Mouse (Mus musculus) ES-Bruce4 (cell line): ENCODE measurements around the gene Acvrl1. TPM values are rescaled to one million over a fixed set of nuclear protein-coding genes. Genes with fewer than 3 reads are reported as not detected.

ENCODE experiments used
- H3K27ac ChIP-seq: 2 replicates; pipeline ENCODE4 v1.5.1; 2012; ENCODE audit warnings: low read length, inconsistent platforms; ENCODE audit not compliant: insufficient read depth
- H3K27me3 ChIP-seq: 2 replicates; pipeline ENCODE4 v1.6.1; 2012; ENCODE audit warnings: mild to moderate bottlenecking, low read length, inconsistent platforms; ENCODE audit not compliant: control insufficient read depth, poor library complexity, insufficient read depth, severe bottlenecking
- H3K36me3 ChIP-seq: 2 replicates; pipeline ENCODE4 v1.6.1; 2012; ENCODE audit warnings: inconsistent platforms, mild to moderate bottlenecking, low read length, moderate library complexity; ENCODE audit not compliant: control insufficient read depth, poor library complexity, insufficient read depth, severe bottlenecking
- H3K4me1 ChIP-seq: one replicate; pipeline ENCODE4 v1.8.1; 2011; ENCODE audit warnings: low read length; ENCODE audit not compliant: control insufficient read depth, insufficient read depth
- H3K4me3 ChIP-seq: 2 replicates; pipeline ENCODE4 v1.5.1; 2011; ENCODE audit warnings: low read depth, mild to moderate bottlenecking, low read length
- H3K9ac ChIP-seq: 2 replicates; pipeline ENCODE4 v1.6.1; 2012; ENCODE audit warnings: low read depth, mild to moderate bottlenecking, inconsistent platforms; ENCODE audit not compliant: poor library complexity, severe bottlenecking
- H3K9me3 ChIP-seq: replicated peaks from 2 replicates; pipeline ENCODE4 v1.6.1; 2012; ENCODE audit warnings: mild to moderate bottlenecking, low read length, inconsistent platforms; ENCODE audit not compliant: control insufficient read depth, poor library complexity, insufficient read depth, severe bottlenecking
- CTCF ChIP-seq: IDR thresholded peaks from one replicate; pipeline ENCODE4 v1.8.1; 2011; ENCODE audit warnings: low read depth, low read length
- EP300 ChIP-seq: IDR thresholded peaks from 2 replicates; pipeline ENCODE4 v1.6.1; 2011; ENCODE audit warnings: low read depth, low read length; ENCODE audit not compliant: insufficient read depth
- POLR2A ChIP-seq: IDR thresholded peaks from one replicate; pipeline ENCODE4 v1.8.1; 2011; ENCODE audit warnings: low read length; ENCODE audit not compliant: insufficient read depth
- polyA plus RNA-seq: library from polyadenylated mRNA; stranded (reverse); fragments of >200 nt; gene quantifications from 2 replicates; pipeline ENCODE4 v1.2.4, GENCODE M21; 2011; ENCODE audit warnings: low read depth; ENCODE audit not compliant: missing spikeins, insufficient read depth, insufficient read length

Gene Acvrl1
- polyA plus RNA-seq, 1 experiment = 2.7 TPM

DNA sequence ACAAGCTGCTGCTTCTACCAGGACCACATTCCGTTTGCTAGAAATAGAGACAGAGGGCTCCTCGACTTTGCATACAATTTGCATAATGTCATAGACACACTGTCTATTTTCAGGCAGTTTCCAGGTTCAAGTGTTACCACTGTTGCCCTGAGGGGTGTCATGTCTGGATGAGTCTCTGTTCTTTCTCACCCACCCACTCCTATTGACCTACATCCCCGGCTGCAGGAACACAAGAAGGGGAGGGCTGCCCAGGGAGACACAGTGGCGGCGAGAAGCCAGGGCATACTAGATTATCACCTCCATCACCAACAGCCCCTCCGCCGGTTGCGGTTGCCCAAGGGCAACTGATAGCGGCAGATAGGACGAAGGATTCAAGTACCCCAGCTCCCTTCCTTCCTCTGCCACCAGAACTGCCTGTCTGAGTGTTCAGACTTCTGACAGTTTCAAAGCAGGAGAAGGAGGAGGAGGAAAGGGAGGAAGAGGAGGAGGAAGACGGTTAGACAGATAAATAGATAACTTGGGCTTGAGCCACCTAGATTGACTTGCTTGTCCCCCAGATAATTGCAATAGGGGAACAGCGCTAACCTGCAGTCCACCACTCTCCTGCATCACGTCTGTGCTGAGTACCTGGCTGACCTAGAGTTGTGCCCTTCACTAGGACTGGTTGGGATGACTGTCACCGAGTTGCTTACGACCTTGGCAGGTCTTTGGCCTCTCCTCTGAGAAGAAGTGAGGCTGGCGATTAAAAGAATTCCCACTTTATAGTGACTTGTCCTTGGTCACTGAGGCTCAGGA lies 19.0 kb downstream of the Acvrl1 start:
- no peaks in the 10 kb centered on the region for H3K9me3 ChIP-seq
- no peak for TF ChIP-seq POLR2A
- TF ChIP-seq CTCF = no peak
- no peak for TF ChIP-seq EP300
- H3K27ac ChIP-seq = no peak overlapping the region
- H3K36me3 ChIP-seq = no peaks in the 10 kb centered on the region
- H3K9ac ChIP-seq = no peak overlapping the region
- H3K4me1 ChIP-seq = peaks cover 13% of the 10 kb centered on the region
- no peaks in the 10 kb centered on the region for H3K27me3 ChIP-seq
- no peak overlapping the region for H3K4me3 ChIP-seq

DNA sequence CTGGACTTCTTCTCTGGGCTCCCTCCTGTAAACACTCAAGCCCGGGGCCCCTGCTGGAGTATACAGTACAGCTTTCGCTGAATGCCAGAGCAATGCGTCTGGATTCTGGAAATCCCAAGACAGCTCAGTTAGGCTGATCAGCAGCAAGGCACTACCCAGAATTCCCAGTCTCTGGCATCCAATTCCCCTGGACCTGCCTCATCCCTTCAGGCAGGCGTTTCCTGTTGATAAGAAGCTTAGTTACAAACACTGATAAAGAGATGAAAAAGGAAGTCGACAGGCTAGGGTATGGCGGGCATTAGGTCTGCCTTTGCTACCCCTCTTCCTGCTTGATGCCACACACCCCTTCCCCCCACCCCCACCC lies 19.6 kb downstream of the Acvrl1 start:
- Histone ChIP-seq H3K9me3 (no peaks in the 10 kb centered on the region), H3K27ac (no peak overlapping the region), H3K4me1 (peaks cover 13% of the 10 kb centered on the region), H3K9ac (no peak overlapping the region), H3K4me3 (no peak overlapping the region), H3K36me3 (no peaks in the 10 kb centered on the region), H3K27me3 (no peaks in the 10 kb centered on the region)
- TF ChIP-seq POLR2A (no peak), EP300 (no peak), CTCF (no peak)

DNA sequence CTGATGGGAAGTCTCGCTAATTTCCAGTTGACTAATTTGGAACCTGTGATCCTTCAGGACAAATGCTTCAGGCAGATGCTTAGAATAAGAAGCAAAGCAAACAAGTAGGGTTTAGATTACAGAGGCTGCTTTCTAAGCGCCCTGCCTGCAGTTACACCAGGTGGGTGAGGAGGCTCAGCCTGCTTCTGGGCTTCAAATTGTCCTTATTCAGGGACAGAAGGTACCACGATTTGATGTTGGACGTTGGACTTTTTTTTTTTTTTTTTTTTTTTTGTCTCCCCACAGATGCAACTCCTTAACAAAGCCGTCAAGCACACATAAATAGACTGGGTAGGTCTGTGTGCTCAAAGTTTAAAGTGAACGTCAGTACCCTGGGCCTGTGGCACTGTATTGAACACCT lies 20.3 kb downstream of the Acvrl1 start:
- TF ChIP-seq EP300 = no peak
- TF ChIP-seq POLR2A = no peak
- no peak for TF ChIP-seq CTCF
- Histone ChIP-seq H3K9ac (no peak overlapping the region), H3K9me3 (no peaks in the 10 kb centered on the region), H3K27me3 (no peaks in the 10 kb centered on the region), H3K36me3 (no peaks in the 10 kb centered on the region), H3K4me1 (peaks cover 6% of the 10 kb centered on the region), H3K4me3 (no peak overlapping the region), H3K27ac (no peak overlapping the region)

DNA sequence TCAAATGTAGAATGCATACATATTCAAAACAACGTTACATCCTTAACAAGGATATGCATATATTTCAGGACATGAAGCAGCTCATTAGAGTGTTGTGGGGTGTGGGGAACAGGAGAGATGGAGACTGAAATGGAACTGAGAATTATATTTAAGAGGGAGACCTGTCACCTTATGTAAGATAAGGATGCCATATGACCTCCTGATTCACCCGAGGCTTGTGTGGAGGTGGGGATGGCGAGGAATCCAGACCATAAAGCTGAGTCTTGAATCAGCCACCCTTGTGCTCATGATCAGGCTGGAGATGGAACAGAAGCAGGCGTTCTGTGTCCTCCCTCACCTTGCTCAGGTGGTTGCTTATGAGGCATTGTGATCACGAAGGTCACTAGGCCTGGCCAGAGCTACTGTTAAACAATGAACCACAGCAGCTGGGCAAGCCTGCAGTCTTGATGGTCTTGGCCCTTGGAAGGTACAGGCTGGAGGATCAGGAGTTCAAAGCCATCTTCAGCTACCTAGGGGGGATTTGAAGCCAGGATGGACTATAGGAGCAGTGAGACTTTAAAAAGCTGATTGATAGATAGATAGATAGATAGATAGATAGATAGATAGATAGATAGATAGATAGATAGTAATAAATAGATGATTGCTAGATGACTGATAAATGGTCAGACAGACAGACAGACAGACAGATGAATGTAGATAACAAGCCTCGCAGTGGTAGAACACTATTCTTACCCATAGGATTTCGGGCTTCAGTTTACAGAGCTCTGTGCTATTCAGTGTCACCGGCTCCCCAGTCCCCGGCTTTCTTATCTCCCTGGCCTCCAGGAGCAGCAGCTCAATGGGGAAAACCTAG lies 23.3 kb downstream of the Acvrl1 start:
- Histone ChIP-seq H3K27me3 (no peaks in the 10 kb centered on the region), H3K9ac (no peak overlapping the region), H3K9me3 (no peaks in the 10 kb centered on the region), H3K36me3 (no peaks in the 10 kb centered on the region), H3K4me3 (no peak overlapping the region), H3K4me1 (peaks cover 6% of the 10 kb centered on the region), H3K27ac (no peak overlapping the region)
- TF ChIP-seq CTCF (no peak), POLR2A (no peak), EP300 (no peak)

DNA sequence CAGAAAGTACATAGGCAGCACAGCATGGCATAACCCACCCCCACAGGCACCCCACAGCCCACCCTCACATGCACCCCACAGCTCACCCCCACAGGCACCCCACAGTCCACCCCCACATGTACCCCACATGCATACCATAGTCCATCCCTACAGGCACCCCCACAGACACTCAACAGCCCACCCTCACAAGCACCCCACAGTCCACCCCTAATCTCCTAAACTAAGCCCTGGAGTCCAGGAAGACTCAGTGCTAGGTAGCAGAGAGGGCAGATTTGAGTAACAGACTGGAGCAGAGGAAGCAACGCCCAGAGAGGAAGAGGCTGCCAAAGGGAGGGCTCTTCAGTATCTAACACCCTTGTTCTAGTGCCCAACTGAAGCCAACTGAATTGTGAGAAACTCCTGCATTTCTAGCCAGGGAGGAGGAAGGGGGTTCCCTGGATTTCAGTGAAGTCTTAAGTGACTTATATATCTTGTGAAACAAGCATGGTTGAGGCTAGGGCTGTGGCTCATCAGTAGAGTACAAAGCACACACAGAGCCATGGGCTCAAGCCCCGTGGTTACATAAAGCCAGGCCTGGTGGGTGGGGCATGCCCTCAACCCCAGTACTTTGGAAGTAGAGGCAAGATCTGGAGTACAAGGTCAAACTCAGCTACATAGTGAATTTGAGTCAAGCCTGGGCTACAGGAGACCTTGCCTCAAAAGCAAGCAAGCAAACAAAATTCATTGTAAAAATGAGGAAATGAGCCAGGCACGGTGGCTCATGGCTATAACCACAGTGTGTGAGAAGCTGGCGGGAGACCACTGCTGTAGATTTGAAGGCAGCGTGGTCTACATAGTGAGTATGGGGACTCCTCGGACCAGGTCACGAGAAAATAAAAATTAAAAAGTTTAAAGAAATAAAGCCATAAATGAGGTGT lies 26.6 kb downstream of the Acvrl1 start:
- H3K9ac ChIP-seq = no peak overlapping the region
- H3K36me3 ChIP-seq = no peaks in the 10 kb centered on the region
- H3K4me1 ChIP-seq = peaks cover 3% of the 10 kb centered on the region
- no peak overlapping the region for H3K27ac ChIP-seq
- no peaks in the 10 kb centered on the region for H3K27me3 ChIP-seq
- no peak for TF ChIP-seq EP300
- TF ChIP-seq CTCF = no peak
- no peak for TF ChIP-seq POLR2A
- no peaks in the 10 kb centered on the region for H3K9me3 ChIP-seq
- H3K4me3 ChIP-seq = no peak overlapping the region

DNA sequence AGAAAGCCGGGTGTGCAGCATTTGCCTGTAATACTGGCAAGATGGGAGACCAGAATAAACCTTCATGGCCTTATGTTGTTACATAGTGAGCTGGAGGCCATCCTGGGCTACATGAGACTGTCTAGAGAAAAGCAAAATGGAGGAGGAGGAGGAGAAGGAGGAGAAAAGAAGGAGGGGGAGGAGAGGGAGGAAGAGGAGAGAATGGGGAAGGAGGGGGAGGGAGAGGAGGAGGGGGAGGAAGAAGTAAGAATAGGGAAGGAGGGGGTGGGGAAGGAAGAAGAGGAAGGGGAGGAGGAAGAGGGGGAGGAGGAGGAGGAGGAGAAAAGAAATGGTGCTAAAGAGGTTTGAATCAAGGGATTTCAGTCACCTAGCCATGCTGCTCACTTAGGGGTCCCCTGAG lies 31.8 kb downstream of the Acvrl1 start:
- TF ChIP-seq EP300 (no peak), POLR2A (no peak), CTCF (no peak)
- Histone ChIP-seq H3K27me3 (no peaks in the 10 kb centered on the region), H3K9me3 (no peaks in the 10 kb centered on the region), H3K4me3 (no peak overlapping the region; the same call in 1 of the 2 replicates), H3K36me3 (no peaks in the 10 kb centered on the region), H3K9ac (no peak overlapping the region), H3K27ac (no peak overlapping the region), H3K4me1 (peaks cover 8% of the 10 kb centered on the region)
